Mouse (Mus musculus) heart, embryonic 14.5 days (tissue): ENCODE data around the gene Smbd1. TPM values are rescaled to one million over a fixed set of nuclear protein-coding genes. Genes with fewer than 3 reads are reported as not detected.

Source experiments
- ATAC-seq: fragments of 200-750 bp; cut with Nextera tagmentation; 2 replicates; pipeline ENCODE4 v1.8.0; 2017; ENCODE audit warnings: low read depth, moderate TSS enrichment; ENCODE audit not compliant: insufficient number of reproducible peaks, insufficient read depth, low FRiP score
- H3K27ac ChIP-seq, 2 experiments: fragments of 200-500 bp in 1 of 2; fragments of 300-500 bp in 1 of 2; sonication (generic) in 1 of 2; replicated peaks in 1 of 2; 2 replicates each; pipeline ENCODE4 v1.5.1; 2012 to 2014; ENCODE audit warnings: low read depth in 2 of 2, low read length in 2 of 2, control low read depth in 1 of 2, mild to moderate bottlenecking in 1 of 2, mixed read lengths in 1 of 2; ENCODE audit not compliant: control insufficient read depth in 1 of 2, insufficient read depth in 1 of 2
- H3K27me3 ChIP-seq: fragments of 300-500 bp; sonication (generic); 2 replicates; pipeline ENCODE4 v1.6.1; 2014; ENCODE audit warnings: mild to moderate bottlenecking, low read length, control low read depth; ENCODE audit not compliant: control insufficient read depth, insufficient read depth
- H3K36me3 ChIP-seq: fragments of 300-500 bp; sonication (generic); 2 replicates; pipeline ENCODE4 v1.6.1; 2014; ENCODE audit warnings: mild to moderate bottlenecking, control low read depth, low read length, mixed read lengths; ENCODE audit not compliant: control insufficient read depth, insufficient read depth
- H3K4me1 ChIP-seq, 2 experiments: fragments of 200-500 bp in 1 of 2; fragments of 300-500 bp in 1 of 2; sonication (generic) in 1 of 2; 2 replicates each; pipeline ENCODE4 v1.6.1; 2012 to 2014; ENCODE audit warnings: low read length in 2 of 2, control low read depth in 1 of 2, mixed read lengths in 1 of 2; ENCODE audit not compliant: control insufficient read depth in 2 of 2, insufficient read depth in 2 of 2
- H3K4me2 ChIP-seq: fragments of 300-500 bp; sonication (generic); 2 replicates; pipeline ENCODE4 v1.6.1; 2014; ENCODE audit warnings: mild to moderate bottlenecking, low read length
- H3K4me3 ChIP-seq, 2 experiments: fragments of 200-500 bp in 1 of 2; fragments of 300-500 bp in 1 of 2; sonication (generic) in 1 of 2; 2 replicates each; pipeline ENCODE4 v1.5.1; 2012 to 2014; ENCODE audit warnings: low read length in 2 of 2, mild to moderate bottlenecking in 2 of 2, control low read depth in 1 of 2, low read depth in 1 of 2, moderate library complexity in 1 of 2; ENCODE audit not compliant: control insufficient read depth in 1 of 2, insufficient read depth in 1 of 2
- H3K9ac ChIP-seq: fragments of 300-500 bp; sonication (generic); 2 replicates; pipeline ENCODE4 v1.6.1; 2014; ENCODE audit warnings: mild to moderate bottlenecking, low read length
- H3K9me3 ChIP-seq: fragments of 300-500 bp; sonication (generic); 2 replicates; pipeline ENCODE4 v1.6.1; 2016; ENCODE audit warnings: low read length, control low read depth; ENCODE audit not compliant: control insufficient read depth
- WGBS: fragments of 180-500 bp; shearing (Covaris S2); extraction: QIAGEN DNeasy Blood & Tissue Kit; methylation state at CpG from one replicate; pipeline ENCODE4 v1.1.7; 2014; 5-methylcytosine and 5-hydroxymethylcytosine counted together
- polyA plus RNA-seq: library from polyadenylated mRNA; unstranded; fragments of >200 nt; fragmentation: Nextera tagmentation; extraction: Ambion mirVana; gene quantifications from 2 replicates; pipeline ENCODE4 v1.2.1, GENCODE M21; 2014

Smbd1 gene
- polyA plus RNA-seq, 1 experiment from 2014 or later, result not detected

- H3K9me3 ChIP-seq, result no peaks in the 10 kb centered on the region
- WGBS, result 87% methylated on average over 7 of the region's 7 CpGs
- H3K4me3 ChIP-seq, result no peak overlapping the region
- no peak overlapping the region for H3K4me2 ChIP-seq
- H3K36me3 ChIP-seq, result no peaks in the 10 kb centered on the region
- ATAC-seq, result no peak
- no peaks in the 10 kb centered on the region for H3K27me3 ChIP-seq
- no peak overlapping the region for H3K27ac ChIP-seq
- H3K4me1 ChIP-seq, result peaks cover 0 to 4% of the 10 kb centered on the region in 2 experiments; a peak in 1 of 4 replicates
- no peak overlapping the region for H3K9ac ChIP-seq
Observed at GRCm38 (mm10) chr16:32766904-32767303, 43.4 kb downstream of the Smbd1 start.

DNA sequence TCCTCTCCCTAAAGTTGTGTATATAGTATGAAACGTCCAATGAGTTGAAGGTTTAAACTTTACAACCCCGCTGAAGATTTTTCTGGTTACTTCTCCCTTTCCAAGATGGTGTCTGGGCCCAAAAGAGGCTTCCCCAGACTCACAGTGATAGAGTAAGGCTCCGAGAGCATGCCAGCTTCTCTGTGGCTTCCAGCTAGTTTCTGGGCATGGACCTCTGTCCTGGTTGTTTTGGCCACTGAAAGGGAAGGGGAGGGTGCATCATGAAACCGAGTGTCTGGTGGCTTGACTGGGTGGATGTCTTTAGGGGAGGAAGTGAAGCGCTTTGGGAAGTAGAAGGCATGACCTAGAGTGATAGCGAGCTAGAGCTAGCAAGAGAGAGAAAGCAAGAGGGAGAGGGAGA, 45.3 kb downstream of the Smbd1 start:
- Histone ChIP-seq H3K36me3 (no peaks in the 10 kb centered on the region), H3K4me2 (no peak overlapping the region), H3K4me1 (peaks cover 0 to 5% of the 10 kb centered on the region in 2 experiments; a peak in 1 of 4 replicates), H3K27me3 (no peaks in the 10 kb centered on the region), H3K9me3 (no peaks in the 10 kb centered on the region), H3K4me3 (no peak overlapping the region), H3K27ac (no peak overlapping the region), H3K9ac (no peak overlapping the region)
- WGBS, result 68% methylated on average over 6 of the region's 6 CpGs
- no peak for ATAC-seq

DNA sequence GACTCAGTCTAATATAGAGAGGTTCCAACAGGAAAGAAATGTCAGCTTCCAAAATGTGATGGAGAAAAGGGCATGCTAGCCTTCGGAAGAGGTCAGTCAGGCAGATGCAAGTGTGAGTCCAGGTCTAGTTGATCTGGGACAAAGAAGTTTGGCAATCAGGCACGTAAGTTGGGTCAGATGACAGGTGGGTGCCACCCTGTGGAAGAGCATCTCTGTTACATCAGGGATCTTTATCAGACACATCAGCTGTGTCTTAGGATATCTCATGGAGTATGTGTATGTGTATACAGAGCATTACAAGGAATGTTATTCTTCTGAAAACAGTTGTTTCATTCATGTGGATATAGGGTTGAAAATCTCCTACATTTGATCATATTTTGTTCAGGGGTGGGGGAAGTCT, 45.7 kb downstream of the Smbd1 start:
- Histone ChIP-seq H3K9me3 (no peaks in the 10 kb centered on the region), H3K9ac (no peak overlapping the region), H3K4me1 (peaks cover 0 to 5% of the 10 kb centered on the region in 2 experiments; a peak in 1 of 4 replicates), H3K36me3 (no peaks in the 10 kb centered on the region), H3K27ac (no peak overlapping the region), H3K4me3 (no peak overlapping the region), H3K4me2 (no peak overlapping the region), H3K27me3 (no peaks in the 10 kb centered on the region)
- WGBS, result 84% methylated on average over 2 of the region's 2 CpGs
- no peak for ATAC-seq

Other genes with a start within 250 kb of the Smbd1 start
- gene Tfrc, start 201.6 kb downstream of the Smbd1 start, polyA plus RNA-seq, result 48.6 and 57.2 TPM in 2 replicates
- 6.7 and 7.3 TPM in 2 replicates for gene Tnk2, start 166.6 kb downstream of the Smbd1 start, polyA plus RNA-seq
- not detected in 2 replicates for gene Muc4, start 74.6 kb downstream of the Smbd1 start, polyA plus RNA-seq
- 0.08 TPM in 1 of 2 replicates, not detected in the other for gene Muc20, start 13.0 kb downstream of the Smbd1 start, polyA plus RNA-seq
- 166 and 170 TPM in 2 replicates for gene Fyttd1, start 67.0 kb upstream of the Smbd1 start, polyA plus RNA-seq
- gene Rubcn, start 67.3 kb upstream of the Smbd1 start, polyA plus RNA-seq, result 30.4 and 30.7 TPM in 2 replicates
- gene Lrch3, start 103.6 kb upstream of the Smbd1 start, polyA plus RNA-seq, result 22.0 and 25.4 TPM in 2 replicates
- gene Iqcg, start 245.7 kb upstream of the Smbd1 start, polyA plus RNA-seq, result 1.5 and 1.9 TPM in 2 replicates
- gene Rpl35a, start 246.0 kb upstream of the Smbd1 start, polyA plus RNA-seq, result 603 and 672 TPM in 2 replicates